8 mouse cellular contexts compared by ENCODE assay signal in the genomic region with DNA sequence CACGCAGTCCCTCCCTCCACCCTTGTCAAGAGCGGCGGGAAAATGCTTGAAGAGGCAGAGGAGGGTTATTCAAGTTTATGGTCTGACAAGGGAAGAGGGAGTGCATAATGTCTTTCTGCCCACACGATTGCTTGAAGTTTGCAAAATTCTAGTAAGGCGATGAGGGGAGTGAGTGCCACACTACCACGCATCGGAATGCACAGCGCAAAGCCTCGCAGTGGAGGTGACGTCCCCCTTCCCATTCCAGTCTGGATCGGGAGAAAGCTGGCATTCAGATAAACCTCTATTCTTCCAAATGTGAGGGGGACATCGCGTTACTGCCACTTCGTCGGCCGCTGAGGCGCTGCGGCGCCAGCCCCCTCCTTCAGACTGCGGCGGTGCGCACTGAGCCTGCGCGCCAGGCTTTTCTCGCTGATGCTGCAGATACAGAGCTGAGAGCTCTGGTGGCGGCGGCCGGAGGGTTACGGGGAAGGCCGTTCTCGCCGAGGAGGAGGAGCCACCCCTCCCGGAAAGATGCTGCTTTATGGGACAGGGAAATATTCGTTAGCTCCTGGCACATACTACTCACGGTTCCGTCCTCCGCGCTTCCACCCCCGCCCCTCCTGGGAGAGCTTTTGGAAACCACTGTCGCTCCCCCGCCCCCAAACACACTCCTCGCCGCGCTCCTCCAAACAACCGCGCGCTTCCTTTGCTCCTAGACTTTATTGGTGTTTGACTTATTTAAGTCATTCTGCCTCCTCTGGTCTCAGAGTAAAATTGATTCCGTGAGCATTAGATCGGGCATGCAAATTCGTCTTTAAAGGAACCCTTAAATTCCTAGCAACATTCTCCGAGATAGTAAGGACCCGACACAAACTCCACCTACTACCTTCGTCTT. TPM values are rescaled to one million over a fixed set of nuclear protein-coding genes. Genes with fewer than 3 reads are reported as not detected.
DNase-seq lines count a peak whose midpoint lies in the region; ATAC-seq and TF ChIP-seq lines count a peak whose summit lies in the region.

No protein-coding gene starts in this region.

- no peaks in the 10 kb centered on the region for H3K36me3 ChIP-seq in heart, embryonic 12.5 days
- no peaks in the 10 kb centered on the region for H3K36me3 ChIP-seq in kidney, postnatal 0 days (ENCODE audit: insufficient read depth, low read length)
- no peaks in the 10 kb centered on the region for H3K36me3 ChIP-seq in liver, embryonic 11.5 days (ENCODE audit: control insufficient read depth, insufficient read depth, low read length)
- H3K36me3 ChIP-seq in stomach, embryonic 15.5 days, result no peaks in the 10 kb centered on the region

- peak overlapping the region; percentile 87 for H3K4me2 ChIP-seq in heart, embryonic 12.5 days
- H3K4me2 ChIP-seq in kidney, postnatal 0 days (ENCODE audit: low read length), result peak overlapping the region; percentile 82
- peak overlapping the region; percentile 94 for H3K4me2 ChIP-seq in liver, embryonic 11.5 days
- H3K4me2 ChIP-seq in stomach, embryonic 15.5 days, result peak overlapping the region; percentile 93

- peak overlapping the region; percentile 77 for H3K4me3 ChIP-seq in heart, embryonic 12.5 days
- H3K4me3 ChIP-seq in kidney, postnatal 0 days (replicated peaks; ENCODE audit: low read depth, low read length), result peak overlapping the region; percentile 66
- H3K4me3 ChIP-seq in liver, embryonic 11.5 days (ENCODE audit: low read depth, low read length), result peak overlapping the region; percentile 65
- peak overlapping the region; percentile 70 for H3K4me3 ChIP-seq in stomach, embryonic 15.5 days (replicated peaks)

- under 1% methylated on average over 52 of the region's 53 CpGs for WGBS in heart, embryonic 12.5 days
- under 1% methylated on average over 53 of the region's 53 CpGs for WGBS in kidney, postnatal 0 days
- under 1% methylated on average over 53 of the region's 53 CpGs for WGBS in liver, embryonic 11.5 days
- WGBS in stomach, embryonic 15.5 days, result under 1% methylated on average over 53 of the region's 53 CpGs

- peak; percentile 13 to 57 for DNase-seq in adrenal gland, adult (ENCODE audit: inconsistent age in 2 of 2, low spot score in 1 of 2)
- DNase-seq in adrenal gland, adult 8-10 months, result no peak
- peak; percentile 72 for DNase-seq in kidney, postnatal 0 days (ENCODE audit: low spot score)
- DNase-seq in liver, embryonic 11.5 days (ENCODE audit: low spot score), result peak; percentile 78
- DNase-seq in naive thymus-derived CD4-positive, alpha-beta T cell, adult 2 months (ENCODE audit: low read depth), result peak; percentile 40

- ATAC-seq in erythroblast, adult 5-6 weeks (replicated peaks; ENCODE audit: low FRiP score, poor library complexity, severe bottlenecking), result 0 out of 2 replicates have a peak, but pooled peaks have one; percentile 45
- ATAC-seq in heart, embryonic 12.5 days (ENCODE audit: insufficient number of reproducible peaks, low FRiP score), result peak; percentile 65
- ATAC-seq in kidney, postnatal 0 days (replicated peaks; ENCODE audit: low FRiP score, low read depth), result peak; percentile 55
- ATAC-seq in liver, embryonic 11.5 days (replicated peaks; ENCODE audit: low FRiP score), result peak; percentile 68
- peak; percentile 54; the same call in 1 of the 2 replicates for ATAC-seq in stomach, embryonic 15.5 days (ENCODE audit: insufficient read depth, low FRiP score, low read depth)

- H3K4me1 ChIP-seq in heart, embryonic 12.5 days (replicated peaks), result no peaks in the 10 kb centered on the region
- H3K4me1 ChIP-seq in kidney, postnatal 0 days (replicated peaks; ENCODE audit: insufficient read depth, low read length), result peaks cover 12% of the 10 kb centered on the region; the same call in 1 of the 2 replicates
- peaks cover 4% of the 10 kb centered on the region; the same call in 1 of the 2 replicates for H3K4me1 ChIP-seq in liver, embryonic 11.5 days (replicated peaks; ENCODE audit: control insufficient read depth, insufficient read depth, low read length)
- 0 out of 2 replicates have a peak, but pooled peaks cover 3% of the 10 kb centered on the region for H3K4me1 ChIP-seq in stomach, embryonic 15.5 days

- no peaks in the 10 kb centered on the region for H3K9me3 ChIP-seq in heart, embryonic 12.5 days (replicated peaks)
- H3K9me3 ChIP-seq in kidney, postnatal 0 days (replicated peaks; ENCODE audit: low read length), result no peaks in the 10 kb centered on the region
- H3K9me3 ChIP-seq in liver, embryonic 11.5 days (ENCODE audit: control insufficient read depth, low read length), result no peaks in the 10 kb centered on the region
- no peaks in the 10 kb centered on the region for H3K9me3 ChIP-seq in stomach, embryonic 15.5 days

- peak overlapping the region; percentile 99 for H3K27ac ChIP-seq in heart, embryonic 12.5 days (ENCODE audit: poor library complexity, severe bottlenecking)
- peak overlapping the region; percentile 72; the same call in 1 of the 2 replicates for H3K27ac ChIP-seq in kidney, postnatal 0 days
- peak overlapping the region; percentile 69 for H3K27ac ChIP-seq in liver, embryonic 11.5 days (ENCODE audit: low read depth, low read length)
- H3K27ac ChIP-seq in stomach, embryonic 15.5 days, result peak overlapping the region; percentile 95

- no peaks in the 10 kb centered on the region for H3K27me3 ChIP-seq in heart, embryonic 12.5 days (replicated peaks)
- H3K27me3 ChIP-seq in kidney, postnatal 0 days (ENCODE audit: insufficient read depth, low read length), result peaks cover 17% of the 10 kb centered on the region; the same call in 1 of the 2 replicates
- H3K27me3 ChIP-seq in liver, embryonic 11.5 days (replicated peaks; ENCODE audit: control insufficient read depth, insufficient read depth, low read length), result peaks cover 22% of the 10 kb centered on the region
- no peaks in the 10 kb centered on the region for H3K27me3 ChIP-seq in stomach, embryonic 15.5 days (replicated peaks)

- H3K9ac ChIP-seq in heart, embryonic 12.5 days, result peak overlapping the region; percentile 87
- H3K9ac ChIP-seq in kidney, postnatal 0 days (ENCODE audit: low read depth, low read length), result peak overlapping the region; percentile 35; the same call in 1 of the 2 replicates
- peak overlapping the region; percentile 67 for H3K9ac ChIP-seq in liver, embryonic 11.5 days (ENCODE audit: low read depth, low read length)
- peak overlapping the region; percentile 34; the same call in 1 of the 2 replicates for H3K9ac ChIP-seq in stomach, embryonic 15.5 days

- no peak for TF ChIP-seq CTCF in kidney, postnatal 0 days (IDR thresholded peaks at IDR 0.05; ENCODE audit: low read depth)

RNA-seq across cellular contexts. Expression of a gene that starts 2.0 kb away (rescaled TPM):
- total RNA-seq in adrenal gland, adult 8-10 months (2022), result 1 to 10 TPM; 1.6 to 3.4 (median 2.0) TPM
- 0.19 and 1.5 TPM in 2 replicates for total RNA-seq in erythroblast, adult 5-6 weeks (2015; ENCODE audit: low replicate concordance)
- 1.4 TPM in 1 of 2 replicates, not detected in the other for total RNA-seq in erythroblast, adult 5-6 weeks (2017; ENCODE audit: low replicate concordance)
- polyA plus RNA-seq in heart, embryonic 12.5 days (2016; fragmentation: Nextera tagmentation; extraction: Ambion mirVana), result 25.9 TPM in 2 replicates
- polyA plus RNA-seq in kidney, postnatal 0 days (2015; fragmentation: Nextera tagmentation; extraction: Ambion mirVana), result 3.5 and 3.6 TPM in 2 replicates
- 4.0 and 4.4 TPM in 2 replicates for polyA plus RNA-seq in liver, embryonic 11.5 days (2014; fragmentation: Nextera tagmentation; extraction: Ambion mirVana)
- polyA plus RNA-seq in stomach, embryonic 15.5 days (2015; fragmentation: Nextera tagmentation; extraction: Ambion mirVana), result 9.5 and 10.0 TPM in 2 replicates

Comparison
In these comparisons a context has a peak if more than half of its experiments do, and no peak if none do; other contexts are left out.
1. H3K9ac ChIP-seq: peak in every context shown above with its lines; median percentile 87 in heart, embryonic 12.5 days; 67 in liver, embryonic 11.5 days; 35 in kidney, postnatal 0 days; 34 in stomach, embryonic 15.5 days.